Mouse (Mus musculus): ENCODE measurements around the gene Rftn1.

DNA sequence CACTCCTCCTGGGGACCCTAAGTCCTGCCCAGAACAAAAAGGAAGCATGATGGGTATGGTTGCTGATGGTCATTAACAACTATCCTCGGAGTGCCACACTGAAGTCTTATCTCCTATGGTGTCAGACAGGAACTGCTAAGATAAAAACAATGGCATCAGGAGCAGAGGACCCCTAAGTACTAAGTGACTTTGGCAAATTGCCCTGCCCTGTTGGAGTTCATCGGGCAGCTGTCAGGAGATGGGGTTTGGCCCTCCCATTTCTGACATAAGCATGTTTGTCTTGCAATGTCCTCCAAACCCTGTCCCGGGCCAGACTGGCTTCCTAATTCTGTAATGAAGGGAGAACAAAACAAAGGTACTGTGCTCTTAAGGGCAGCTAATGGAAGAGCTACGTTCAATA, 180.4 kb downstream of the Rftn1 start:
- TF ChIP-seq MAFK (IDR thresholded peaks at IDR 0.05; ENCODE audit: insufficient read depth, low read depth, low read length) (no peak), ZC3H11A (IDR thresholded peaks at IDR 0.05; ENCODE audit: borderline replicate concordance, low read depth, low read length) (no peak)
